ENCODE assay signal across 9 mouse cellular contexts in the genomic region with DNA sequence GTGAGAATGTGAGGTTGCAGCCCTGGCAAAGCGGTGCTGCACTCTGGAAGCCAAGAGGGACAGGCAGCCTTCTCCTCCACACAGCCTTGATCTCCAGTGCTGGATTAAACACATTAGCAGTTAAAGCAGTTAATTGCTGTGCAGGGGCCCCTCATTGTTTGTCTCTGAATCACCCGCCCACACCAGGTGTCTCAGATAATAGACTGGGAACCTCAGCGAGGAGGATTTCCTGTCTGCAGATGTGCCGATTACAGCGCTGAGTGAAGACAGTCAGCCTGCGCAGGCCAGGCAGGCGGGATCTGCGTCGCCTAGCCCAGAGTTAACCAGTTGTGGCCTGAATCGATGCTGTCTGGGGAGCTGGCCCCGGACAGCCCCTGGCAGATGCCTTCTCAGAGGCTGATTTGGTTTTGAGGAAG. TPM values are rescaled to one million over a fixed set of nuclear protein-coding genes. Genes with fewer than 3 reads are reported as not detected.
DNase-seq lines count a peak whose midpoint lies in the region; ATAC-seq and TF ChIP-seq lines count a peak whose summit lies in the region.
"Had no signal": no experiment of that assay in that cellular context is flagged by ENCODE, and none has a peak within 500 bp of the region (broad histone marks: within the 10 kb centered on the region; RNA-seq: fewer than 3 reads in every experiment).

No protein-coding gene starts in this region.

- peaks cover 9 to 18% of the 10 kb centered on the region in 2 experiments; a peak in 3 of 4 replicates for H3K4me1 ChIP-seq in heart, embryonic 14.5 days (ENCODE audit: control insufficient read depth in 2 of 2, insufficient read depth in 2 of 2, low read length in 2 of 2)
- peaks cover 34% of the 10 kb centered on the region for H3K4me1 ChIP-seq in limb, embryonic 13.5 days
- H3K4me1 ChIP-seq in midbrain, embryonic 15.5 days = peaks cover 15% of the 10 kb centered on the region

- peaks cover 12% of the 10 kb centered on the region for H3K36me3 ChIP-seq in heart, embryonic 14.5 days (ENCODE audit: control insufficient read depth, insufficient read depth, low read length)
- H3K36me3 ChIP-seq in limb, embryonic 13.5 days = peaks cover 15% of the 10 kb centered on the region
- no peaks in the 10 kb centered on the region for H3K36me3 ChIP-seq in midbrain, embryonic 15.5 days (replicated peaks)

- no peak for TF ChIP-seq CTCF in layer of hippocampus, adult 2 months (conservative IDR thresholded peaks at IDR 0.05)

- H3K27ac ChIP-seq in layer of hippocampus, adult 2 months = peak overlapping the region; percentile 24; the same call in 1 of the 2 replicates
- H3K27ac ChIP-seq in heart, embryonic 14.5 days (replicated peaks in 1 of 2; ENCODE audit: control insufficient read depth in 1 of 2, insufficient read depth in 1 of 2, low read depth in 2 of 2, low read length in 2 of 2) = 0 out of 4 replicates have a peak overlapping the region, but pooled peaks of 1 of the 2 experiments have one; percentile 11
- peak overlapping the region; percentile 22; the same call in 1 of the 2 replicates for H3K27ac ChIP-seq in limb, embryonic 13.5 days
- H3K27ac ChIP-seq in midbrain, embryonic 15.5 days = peak overlapping the region; percentile 60

- DNase-seq in layer of hippocampus, adult 2 months (ENCODE audit: low spot score in 2 of 2) = no peak
- no peak for DNase-seq in layer of hippocampus, adult 9-11 months
- peak; percentile 34 for DNase-seq in c-Kit-positive CD71-positive TER-119-positive erythroid progenitor cells, embryonic 14.5 days (ENCODE audit: low spot score)
- DNase-seq in thymus, postnatal 14 days = peak; percentile 89
- no peak for DNase-seq in left cerebral cortex, postnatal 36 days (ENCODE audit: low spot score in 2 of 2)

- peaks cover 3% of the 10 kb centered on the region; the same call in 1 of the 2 replicates for H3K27me3 ChIP-seq in heart, embryonic 14.5 days (ENCODE audit: control insufficient read depth, insufficient read depth, low read length)
- H3K27me3 ChIP-seq in limb, embryonic 13.5 days = peaks cover 4% of the 10 kb centered on the region; the same call in 1 of the 2 replicates
- H3K27me3 ChIP-seq in midbrain, embryonic 15.5 days (replicated peaks) = no peaks in the 10 kb centered on the region

- peak; percentile 57; the same call in 1 of the 2 replicates for ATAC-seq in heart, embryonic 14.5 days (ENCODE audit: insufficient number of reproducible peaks, insufficient read depth, low FRiP score, low read depth)
- peak; percentile 55; the same call in 1 of the 2 replicates for ATAC-seq in limb, embryonic 13.5 days (ENCODE audit: low FRiP score, low read depth)
- ATAC-seq in midbrain, embryonic 15.5 days (replicated peaks) = peak; percentile 90

- peak overlapping the region; percentile 32; the same call in 1 of the 2 replicates for H3K9ac ChIP-seq in heart, embryonic 14.5 days (ENCODE audit: low read length)
- peak overlapping the region; percentile 58 for H3K9ac ChIP-seq in limb, embryonic 13.5 days
- peak overlapping the region; percentile 18; the same call in 1 of the 2 replicates for H3K9ac ChIP-seq in midbrain, embryonic 15.5 days

- no peak overlapping the region for H3K4me3 ChIP-seq in layer of hippocampus, adult 2 months
- no peak overlapping the region for H3K4me3 ChIP-seq in heart, embryonic 14.5 days (ENCODE audit: control insufficient read depth in 1 of 2, insufficient read depth in 1 of 2, low read depth in 1 of 2, low read length in 2 of 2)
- no peak overlapping the region; the same call in 1 of the 2 replicates for H3K4me3 ChIP-seq in limb, embryonic 13.5 days
- H3K4me3 ChIP-seq in midbrain, embryonic 15.5 days = peak overlapping the region; percentile 26
- H3K4me3 ChIP-seq: erythroblast, embryonic 14.5 days had no signal

- intact Hi-C loops in left cerebral cortex, postnatal 36 days (cut with DNase I) = no loop called here

- H3K4me2 ChIP-seq in heart, embryonic 14.5 days (ENCODE audit: low read length) = peak overlapping the region; percentile 39; the same call in 1 of the 2 replicates
- peak overlapping the region; percentile 38 for H3K4me2 ChIP-seq in limb, embryonic 13.5 days (replicated peaks)
- H3K4me2 ChIP-seq in midbrain, embryonic 15.5 days = peak overlapping the region; percentile 42

- H3K9me3 ChIP-seq in heart, embryonic 14.5 days (ENCODE audit: control insufficient read depth, low read length) = no peaks in the 10 kb centered on the region
- H3K9me3 ChIP-seq in limb, embryonic 13.5 days = no peaks in the 10 kb centered on the region
- H3K9me3 ChIP-seq in midbrain, embryonic 15.5 days = no peaks in the 10 kb centered on the region

- WGBS in heart, embryonic 14.5 days = 9% methylated on average over 11 of the region's 11 CpGs
- 6% methylated on average over 11 of the region's 11 CpGs for WGBS in limb, embryonic 13.5 days
- 1% methylated on average over 11 of the region's 11 CpGs for WGBS in midbrain, embryonic 15.5 days

RNA-seq across cellular contexts. Expression of a gene that starts 33.3 kb away (rescaled TPM):
- 10 to 100 TPM; 74.6 to 75.1 TPM for total RNA-seq in layer of hippocampus, adult 2 months (2021)
- polyA plus RNA-seq in heart, embryonic 14.5 days (2014; fragmentation: Nextera tagmentation; extraction: Ambion mirVana) = 110 and 112 TPM in 2 replicates
- 87.4 and 89.4 TPM in 2 replicates for polyA plus RNA-seq in limb, embryonic 13.5 days (2015; fragmentation: Nextera tagmentation; extraction: Ambion mirVana)
- 104 and 107 TPM in 2 replicates for polyA plus RNA-seq in midbrain, embryonic 15.5 days (2015; fragmentation: Nextera tagmentation; extraction: Ambion mirVana)
- 100 to 1,000 TPM in 1 of 2 experiments, 10 to 100 TPM in 1; 89.1 to 100 TPM for total RNA-seq in left cerebral cortex, postnatal 36 days (2021)

RNA-seq across cellular contexts. Expression of a gene that starts 33.8 kb away (rescaled TPM):
- total RNA-seq in layer of hippocampus, adult 2 months (2021) = 10 to 100 TPM; 19.7 to 21.4 TPM
- polyA plus RNA-seq in heart, embryonic 14.5 days (2014; fragmentation: Nextera tagmentation; extraction: Ambion mirVana) = 34.0 and 34.7 TPM in 2 replicates
- 19.8 and 21.3 TPM in 2 replicates for polyA plus RNA-seq in limb, embryonic 13.5 days (2015; fragmentation: Nextera tagmentation; extraction: Ambion mirVana)
- polyA plus RNA-seq in midbrain, embryonic 15.5 days (2015; fragmentation: Nextera tagmentation; extraction: Ambion mirVana) = 34.0 and 35.5 TPM in 2 replicates
- 10 to 100 TPM; 21.7 TPM for total RNA-seq in left cerebral cortex, postnatal 36 days (2021)

RNA-seq across cellular contexts. Expression of a gene that starts 38.5 kb away (rescaled TPM):
- total RNA-seq in layer of hippocampus, adult 2 months (2021) = 1 to 10 TPM; 5.8 to 6.0 TPM
- 9.3 and 9.7 TPM in 2 replicates for polyA plus RNA-seq in heart, embryonic 14.5 days (2014; fragmentation: Nextera tagmentation; extraction: Ambion mirVana)
- polyA plus RNA-seq in limb, embryonic 13.5 days (2015; fragmentation: Nextera tagmentation; extraction: Ambion mirVana) = 20.4 and 21.4 TPM in 2 replicates
- polyA plus RNA-seq in midbrain, embryonic 15.5 days (2015; fragmentation: Nextera tagmentation; extraction: Ambion mirVana) = 18.1 and 20.0 TPM in 2 replicates
- total RNA-seq in left cerebral cortex, postnatal 36 days (2021) = 1 to 10 TPM; 5.0 to 9.0 TPM

RNA-seq across cellular contexts. Expression of a gene that starts 38.7 kb away (rescaled TPM):
- 10 to 100 TPM in 1 of 2 experiments, 1 to 10 TPM in 1; 7.0 to 11.4 TPM for total RNA-seq in layer of hippocampus, adult 2 months (2021)
- 1.3 and 1.5 TPM in 2 replicates for polyA plus RNA-seq in heart, embryonic 14.5 days (2014; fragmentation: Nextera tagmentation; extraction: Ambion mirVana)
- 5.5 and 5.9 TPM in 2 replicates for polyA plus RNA-seq in limb, embryonic 13.5 days (2015; fragmentation: Nextera tagmentation; extraction: Ambion mirVana)
- polyA plus RNA-seq in midbrain, embryonic 15.5 days (2015; fragmentation: Nextera tagmentation; extraction: Ambion mirVana) = 4.4 and 5.5 TPM in 2 replicates
- total RNA-seq in left cerebral cortex, postnatal 36 days (2021) = 1 to 10 TPM; 5.0 to 7.5 TPM

Comparison
In these comparisons a context has a peak if more than half of its experiments do, and no peak if none do; other contexts are left out.
1. DNase-seq: peak in c-Kit-positive CD71-positive TER-119-positive erythroid progenitor cells, embryonic 14.5 days (single experiment) and thymus, postnatal 14 days (single experiment); none in layer of hippocampus, adult 2 months (0 of 2), layer of hippocampus, adult 9-11 months (single experiment) and left cerebral cortex, postnatal 36 days (0 of 2).
2. Peak in every context shown above with its lines, with median percentiles within 50 percentile points of each other: ATAC-seq, H3K4me2 ChIP-seq and H3K9ac ChIP-seq.